Mouse (Mus musculus) embryonic facial prominence, embryonic 13.5 days (tissue): ENCODE data around the gene Plcg2. TPM values are rescaled to one million over a fixed set of nuclear protein-coding genes. Genes with fewer than 3 reads are reported as not detected.

Experiments used
- ATAC-seq: fragments of 200-750 bp; cut with Nextera tagmentation; 2 replicates; pipeline ENCODE4 v1.8.0; 2017; ENCODE audit warnings: low read depth; ENCODE audit not compliant: insufficient number of reproducible peaks, insufficient read depth, low FRiP score, low TSS enrichment
- H3K27ac ChIP-seq: fragments of 300-500 bp; sonication (generic); 2 replicates; pipeline ENCODE4 v1.5.1; 2015; ENCODE audit warnings: moderate library complexity, mild to moderate bottlenecking, inconsistent platforms
- H3K27me3 ChIP-seq: fragments of 300-500 bp; sonication (generic); 2 replicates; pipeline ENCODE4 v1.6.1; 2015; ENCODE audit warnings: mild to moderate bottlenecking, inconsistent platforms
- H3K36me3 ChIP-seq: fragments of 300-500 bp; sonication (generic); 2 replicates; pipeline ENCODE4 v1.6.1; 2015; ENCODE audit warnings: mild to moderate bottlenecking, inconsistent platforms
- H3K4me1 ChIP-seq: fragments of 300-500 bp; sonication (generic); 2 replicates; pipeline ENCODE4 v1.6.1; 2015; ENCODE audit warnings: inconsistent platforms
- H3K4me2 ChIP-seq: fragments of 300-500 bp; sonication (generic); 2 replicates; pipeline ENCODE4 v1.6.1; 2015; ENCODE audit warnings: moderate library complexity, mild to moderate bottlenecking, inconsistent platforms
- H3K4me3 ChIP-seq: fragments of 300-500 bp; sonication (generic); 2 replicates; pipeline ENCODE4 v1.5.1; 2015; ENCODE audit warnings: mild to moderate bottlenecking, inconsistent platforms
- H3K9ac ChIP-seq: fragments of 300-500 bp; sonication (generic); 2 replicates; pipeline ENCODE4 v1.6.1; 2015; ENCODE audit warnings: mild to moderate bottlenecking, inconsistent platforms
- H3K9me3 ChIP-seq: fragments of 300-500 bp; sonication (generic); 2 replicates; pipeline ENCODE4 v1.6.1; 2016; ENCODE audit warnings: inconsistent platforms
- WGBS: fragments of 180-500 bp; shearing (Covaris S2); methylation state at CpG from one replicate; pipeline ENCODE4 v1.1.7; 2015; ENCODE audit warnings: mixed read lengths; 5-methylcytosine and 5-hydroxymethylcytosine counted together
- polyA plus RNA-seq: library from polyadenylated mRNA; unstranded; fragments of >200 nt; fragmentation: Nextera tagmentation; extraction: Ambion mirVana; gene quantifications from 2 replicates; pipeline ENCODE4 v1.2.1, GENCODE M21; 2015

Gene Plcg2
- polyA plus RNA-seq, 1 experiment from 2014 or later, result 2.4 TPM

GRCm38 (mm10) chr8:117645486-117645885 is 147.4 kb downstream of the Plcg2 start:
- Histone ChIP-seq H3K4me1 (no peaks in the 10 kb centered on the region), H3K9me3 (0 out of 2 replicates have a peak, but pooled peaks cover 6% of the 10 kb centered on the region), H3K9ac (no peak overlapping the region), H3K4me2 (no peak overlapping the region), H3K27me3 (no peaks in the 10 kb centered on the region), H3K4me3 (no peak overlapping the region), H3K36me3 (no peaks in the 10 kb centered on the region), H3K27ac (no peak overlapping the region)
- WGBS, result 70% methylated on average over 5 of the region's 5 CpGs
- no peak for ATAC-seq

DNA sequence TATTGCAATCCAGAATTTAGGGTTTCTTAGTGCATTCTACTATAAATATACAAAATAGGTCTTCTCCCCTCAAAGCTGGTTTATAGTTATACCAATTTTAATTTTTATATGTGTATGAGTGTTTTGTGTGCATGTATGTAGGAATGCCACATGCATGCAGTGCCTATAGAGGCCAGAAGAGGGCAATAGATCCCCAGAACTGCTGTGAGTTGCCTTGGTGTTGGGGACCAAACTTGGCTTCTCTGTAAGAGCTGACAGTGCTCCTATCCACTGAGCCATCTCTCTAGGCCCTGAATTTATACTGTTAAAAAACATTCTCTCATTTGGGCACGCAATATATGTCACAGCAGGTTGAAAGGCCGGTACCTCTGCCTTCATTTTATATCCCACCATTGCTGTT is 147.9 kb downstream of the Plcg2 start:
- H3K9me3 ChIP-seq, result 0 out of 2 replicates have a peak, but pooled peaks cover 6% of the 10 kb centered on the region
- ATAC-seq, result no peak
- H3K27ac ChIP-seq, result no peak overlapping the region
- no peak overlapping the region for H3K9ac ChIP-seq
- H3K4me3 ChIP-seq, result no peak overlapping the region
- no peaks in the 10 kb centered on the region for H3K4me1 ChIP-seq
- H3K27me3 ChIP-seq, result no peaks in the 10 kb centered on the region
- H3K36me3 ChIP-seq, result no peaks in the 10 kb centered on the region
- 50% methylated on average over 2 of the region's 2 CpGs for WGBS
- no peak overlapping the region for H3K4me2 ChIP-seq

- Histone ChIP-seq H3K27me3 (no peaks in the 10 kb centered on the region), H3K36me3 (no peaks in the 10 kb centered on the region), H3K27ac (no peak overlapping the region), H3K4me1 (no peaks in the 10 kb centered on the region), H3K9me3 (0 out of 2 replicates have a peak, but pooled peaks cover 6% of the 10 kb centered on the region), H3K4me3 (no peak overlapping the region), H3K4me2 (no peak overlapping the region), H3K9ac (no peak overlapping the region)
- 69% methylated on average over 5 of the region's 5 CpGs for WGBS
- no peak for ATAC-seq
These were observed 148.3 kb downstream of the Plcg2 start for GRCm38 (mm10) chr8:117646440-117646839.

GRCm38 (mm10) chr8:117652318-117652717 is 154.2 kb downstream of the Plcg2 start:
- peak; percentile 59; the same call in 1 of the 2 replicates for ATAC-seq
- 0 out of 2 replicates have a peak, but pooled peaks cover 6% of the 10 kb centered on the region for H3K9me3 ChIP-seq
- H3K27me3 ChIP-seq, result no peaks in the 10 kb centered on the region
- no peak overlapping the region for H3K4me3 ChIP-seq
- H3K4me1 ChIP-seq, result no peaks in the 10 kb centered on the region
- no peak overlapping the region for H3K4me2 ChIP-seq
- no peaks in the 10 kb centered on the region for H3K36me3 ChIP-seq
- 95% methylated on average over 1 of the region's 1 CpGs for WGBS
- no peak overlapping the region for H3K27ac ChIP-seq
- no peak overlapping the region for H3K9ac ChIP-seq

DNA sequence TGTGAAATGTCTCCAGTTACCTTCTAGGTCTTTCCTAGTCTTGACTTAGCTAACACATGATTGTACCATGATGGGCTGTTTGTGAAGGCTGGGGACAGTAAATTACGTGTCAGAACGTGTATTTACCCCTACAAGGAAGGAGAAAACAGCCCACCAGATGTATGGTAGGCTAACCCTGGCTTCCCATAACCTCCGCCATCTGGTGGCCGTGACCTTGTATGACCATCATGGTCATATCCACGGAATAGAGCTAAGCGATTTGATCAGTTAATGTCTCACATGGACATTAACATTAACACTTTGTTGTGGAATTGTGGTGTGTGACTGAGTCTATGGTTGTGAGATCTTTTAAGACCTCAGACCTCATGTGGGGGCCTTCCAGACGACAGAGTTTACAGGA is 160.9 kb downstream of the Plcg2 start:
- Histone ChIP-seq H3K36me3 (no peaks in the 10 kb centered on the region), H3K27me3 (no peaks in the 10 kb centered on the region), H3K4me2 (no peak overlapping the region), H3K9ac (no peak overlapping the region), H3K4me3 (no peak overlapping the region), H3K27ac (no peak overlapping the region), H3K4me1 (peaks cover 11% of the 10 kb centered on the region), H3K9me3 (no peaks in the 10 kb centered on the region)
- 76% methylated on average over 7 of the region's 7 CpGs for WGBS
- ATAC-seq, result no peak

- peaks cover 11% of the 10 kb centered on the region for H3K4me1 ChIP-seq
- H3K27ac ChIP-seq, result peak overlapping the region; percentile 24; the same call in 1 of the 2 replicates
- 0 out of 2 replicates have a peak overlapping the region, but pooled peaks have one; percentile 9 for H3K4me2 ChIP-seq
- ATAC-seq, result peak; percentile 62; the same call in 1 of the 2 replicates
- H3K36me3 ChIP-seq, result no peaks in the 10 kb centered on the region
- 27% methylated on average over 11 of the region's 11 CpGs for WGBS
- H3K9me3 ChIP-seq, result no peaks in the 10 kb centered on the region
- H3K27me3 ChIP-seq, result no peaks in the 10 kb centered on the region
- H3K9ac ChIP-seq, result peak overlapping the region; percentile 27; the same call in 1 of the 2 replicates
- H3K4me3 ChIP-seq, result no peak overlapping the region
These were observed 162.4 kb downstream of the Plcg2 start for GRCm38 (mm10) chr8:117660358-117661031.

- Histone ChIP-seq H3K9me3 (no peaks in the 10 kb centered on the region), H3K27ac (no peak overlapping the region), H3K4me3 (no peak overlapping the region), H3K9ac (no peak overlapping the region), H3K4me1 (no peaks in the 10 kb centered on the region; the same call in 1 of the 2 replicates), H3K27me3 (peaks cover 4% of the 10 kb centered on the region; the same call in 1 of the 2 replicates), H3K36me3 (no peaks in the 10 kb centered on the region), H3K4me2 (no peak overlapping the region)
- WGBS, result 67% methylated on average over 13 of the region's 13 CpGs
- ATAC-seq, result no peak
These were observed 169.4 kb downstream of the Plcg2 start for GRCm38 (mm10) chr8:117667349-117668124.

GRCm38 (mm10) chr8:117670461-117670860 is 172.4 kb downstream of the Plcg2 start:
- no peak overlapping the region for H3K9ac ChIP-seq
- H3K27ac ChIP-seq, result no peak overlapping the region
- peaks cover 4% of the 10 kb centered on the region; the same call in 1 of the 2 replicates for H3K27me3 ChIP-seq
- peaks cover 7% of the 10 kb centered on the region; the same call in 1 of the 2 replicates for H3K4me1 ChIP-seq
- H3K4me2 ChIP-seq, result peak overlapping the region; percentile 41
- no peaks in the 10 kb centered on the region for H3K9me3 ChIP-seq
- ATAC-seq, result no peak
- 5% methylated on average over 11 of the region's 11 CpGs for WGBS
- no peak overlapping the region for H3K4me3 ChIP-seq
- H3K36me3 ChIP-seq, result no peaks in the 10 kb centered on the region

DNA sequence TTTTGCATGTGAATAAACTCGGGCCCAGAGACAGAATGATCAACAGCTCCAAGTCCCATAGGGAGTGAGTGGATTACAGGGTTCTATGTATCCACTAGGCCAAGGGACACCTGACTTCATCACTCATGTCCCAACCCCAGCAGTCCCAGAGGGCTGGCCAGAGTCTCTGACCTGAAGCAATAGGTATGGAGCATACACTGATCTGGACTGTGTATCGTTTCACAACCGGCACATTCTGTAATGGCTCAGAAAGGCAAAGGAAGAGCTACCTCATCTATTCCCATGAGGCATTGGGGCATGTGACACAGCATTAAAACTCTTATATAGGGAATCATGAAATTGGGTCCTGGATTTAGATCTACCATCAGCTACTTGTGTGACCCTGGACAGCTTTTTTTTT is 174.5 kb downstream of the Plcg2 start:
- 81% methylated on average over 3 of the region's 3 CpGs for WGBS
- no peaks in the 10 kb centered on the region for H3K36me3 ChIP-seq
- H3K4me1 ChIP-seq, result peaks cover 7% of the 10 kb centered on the region; the same call in 1 of the 2 replicates
- H3K4me2 ChIP-seq, result no peak overlapping the region
- no peak overlapping the region for H3K4me3 ChIP-seq
- no peaks in the 10 kb centered on the region for H3K9me3 ChIP-seq
- no peak overlapping the region for H3K27ac ChIP-seq
- no peak overlapping the region for H3K9ac ChIP-seq
- H3K27me3 ChIP-seq, result peaks cover 4% of the 10 kb centered on the region; the same call in 1 of the 2 replicates
- ATAC-seq, result no peak

DNA sequence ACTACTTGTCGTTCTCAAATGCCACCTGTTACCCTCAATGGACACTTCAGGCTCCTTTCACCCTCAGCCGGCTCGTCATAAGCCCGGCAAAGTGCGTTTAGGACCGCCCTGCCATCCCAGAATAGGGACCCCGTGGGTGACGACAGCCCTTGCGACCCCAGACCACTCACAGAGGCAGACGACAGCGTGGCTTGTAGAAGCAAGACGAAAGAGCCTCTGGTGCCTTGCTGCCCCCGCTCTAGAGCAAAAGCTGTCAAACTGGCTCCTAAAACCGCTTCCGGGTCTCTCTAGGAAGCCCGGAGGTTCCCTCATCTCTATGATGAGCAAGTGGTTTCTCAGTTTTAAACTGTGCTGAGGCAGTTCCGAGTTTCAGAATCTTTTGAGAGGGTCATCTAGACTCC is 175.3 kb downstream of the Plcg2 start, which contains the start of gene Sdr42e1:
Gene Sdr42e1, minus strand, starts transcription at position 260 of the 401 bp plus-strand sequence.
- Histone ChIP-seq H3K9me3 (no peaks in the 10 kb centered on the region), H3K27me3 (0 out of 2 replicates have a peak, but pooled peaks cover 4% of the 10 kb centered on the region), H3K4me2 (peak within 1 kb of the TSS; percentile 62), H3K36me3 (no peaks in the 10 kb centered on the region), H3K4me1 (peaks cover 7% of the 10 kb centered on the region; the same call in 1 of the 2 replicates), H3K9ac (peak within 1 kb of the TSS; percentile 66), H3K27ac (no peak within 1 kb of the TSS), H3K4me3 (peak within 1 kb of the TSS; percentile 48)
- no peak for ATAC-seq
- 14% methylated on average over 17 of the region's 17 CpGs for WGBS

DNA sequence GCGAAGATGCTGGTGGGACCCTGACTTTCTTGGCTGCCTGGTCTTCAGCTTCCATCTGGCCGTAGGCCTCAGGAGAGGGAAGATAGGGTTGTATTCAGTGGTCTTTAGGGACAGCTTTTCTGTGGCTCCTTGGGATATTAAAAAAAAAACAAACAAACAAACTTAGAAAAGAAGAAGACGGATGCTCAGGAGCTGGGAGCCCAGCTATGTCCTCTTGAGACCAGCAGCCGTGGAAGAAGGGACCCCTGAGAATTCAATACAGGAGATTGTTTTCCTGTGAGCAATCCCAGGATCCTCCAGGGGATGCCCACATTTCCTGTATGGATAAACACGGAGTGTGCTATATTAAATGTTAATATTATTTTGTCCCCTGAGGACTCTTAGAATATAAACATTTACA is 177.1 kb downstream of the Plcg2 start:
- H3K27me3 ChIP-seq, result 0 out of 2 replicates have a peak, but pooled peaks cover 4% of the 10 kb centered on the region
- ATAC-seq, result no peak
- WGBS, result 65% methylated on average over 5 of the region's 5 CpGs

More for the DNA sequence above, 177.1 kb downstream of the Plcg2 start:
- Histone ChIP-seq H3K9ac (no peak overlapping the region), H3K36me3 (no peaks in the 10 kb centered on the region), H3K4me3 (no peak overlapping the region), H3K9me3 (no peaks in the 10 kb centered on the region), H3K4me1 (peaks cover 7% of the 10 kb centered on the region; the same call in 1 of the 2 replicates), H3K27ac (no peak overlapping the region), H3K4me2 (no peak overlapping the region)
